ENCODE assay signal across 11 mouse cellular contexts in the genomic region with DNA sequence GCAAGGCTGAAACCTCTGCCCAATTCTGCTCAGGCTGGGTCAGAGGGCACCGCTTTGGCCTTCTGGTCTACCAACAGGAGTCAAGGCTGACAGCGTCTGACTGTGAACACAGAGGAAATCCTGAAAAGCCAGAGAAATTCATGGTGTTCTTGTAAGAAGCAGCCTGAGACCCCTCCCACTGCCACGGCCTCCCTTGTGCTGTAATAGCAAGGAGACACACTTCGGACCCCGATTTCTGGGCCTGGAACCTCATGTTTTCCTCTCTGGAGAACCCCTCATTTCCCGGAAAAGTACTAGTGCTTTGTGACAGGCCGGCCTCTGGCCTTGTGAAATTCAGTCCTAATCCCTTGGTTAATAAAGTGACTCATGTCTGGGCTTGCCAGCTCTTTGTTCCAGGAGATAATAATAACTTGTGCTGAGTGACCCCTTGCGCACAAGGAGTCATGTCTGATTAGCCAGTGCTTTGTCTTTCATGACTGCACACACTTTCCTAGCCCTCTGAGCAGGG. TPM values are rescaled to one million over a fixed set of nuclear protein-coding genes. Genes with fewer than 3 reads are reported as not detected.
DNase-seq lines count a peak whose midpoint lies in the region; ATAC-seq and TF ChIP-seq lines count a peak whose summit lies in the region.
"Had no signal": no experiment of that assay in that cellular context is flagged by ENCODE, and none has a peak within 500 bp of the region (broad histone marks: within the 10 kb centered on the region; RNA-seq: fewer than 3 reads in every experiment).

No protein-coding gene starts in this region.

- no peaks in the 10 kb centered on the region for H3K27me3 ChIP-seq in midbrain, embryonic 16.5 days (ENCODE audit: control insufficient read depth, insufficient read depth, low read depth, low read length)

- H3K36me3 ChIP-seq in midbrain, embryonic 16.5 days (ENCODE audit: control insufficient read depth, insufficient read depth, low read length) = no peaks in the 10 kb centered on the region

- no peak overlapping the region for H3K4me2 ChIP-seq in midbrain, embryonic 16.5 days (ENCODE audit: low read length)

- TF ChIP-seq POLR2A in olfactory bulb, adult 2 months (IDR thresholded peaks at IDR 0.05; ENCODE audit: insufficient read depth, low read depth, low read length) = no peak

- H3K4me1 ChIP-seq in brown adipose tissue, adult 24 weeks (ENCODE audit: control insufficient read depth, insufficient read depth, insufficient read length, low read length) = peaks cover 9% of the 10 kb centered on the region
- peaks cover 48% of the 10 kb centered on the region for H3K4me1 ChIP-seq in olfactory bulb, adult 2 months (ENCODE audit: control insufficient read depth, insufficient read depth, low read length)
- peaks cover 5% of the 10 kb centered on the region for H3K4me1 ChIP-seq in midbrain, embryonic 16.5 days (ENCODE audit: control insufficient read depth, insufficient read depth, low read length)

- 65% methylated on average over 8 of the region's 8 CpGs for WGBS in olfactory bulb, adult 2 months
- 78% methylated on average over 8 of the region's 8 CpGs for WGBS in midbrain, embryonic 16.5 days

- DNase-seq in ovary, adult 18-20 months (ENCODE audit: low spot score) = peak; percentile 30
- DNase-seq in ovary, postnatal 14 days (ENCODE audit: low spot score) = no peak
- DNase-seq in heart, adult 8-10 months (ENCODE audit: low spot score) = peak; percentile 72
- DNase-seq in spleen, postnatal 10 days (ENCODE audit: low spot score in 2 of 2) = no peak
- no peak for DNase-seq in left cerebral cortex, postnatal 4 days
- DNase-seq: liver, postnatal 0 days; right cerebral cortex, postnatal 4 days had no signal

- H3K9ac ChIP-seq in midbrain, embryonic 16.5 days (ENCODE audit: low read depth, low read length) = no peak overlapping the region
- H3K9ac ChIP-seq: liver, postnatal 0 days had no signal

- H3K27ac ChIP-seq in brown adipose tissue, adult 24 weeks (replicated peaks; ENCODE audit: low read depth, low read length) = 0 out of 2 replicates have a peak overlapping the region, but pooled peaks have one; percentile 20
- peak overlapping the region; percentile 76 for H3K27ac ChIP-seq in olfactory bulb, adult 2 months (ENCODE audit: insufficient read depth, low read depth, low read length)
- no peak overlapping the region for H3K27ac ChIP-seq in midbrain, embryonic 16.5 days (ENCODE audit: low read length)

- intact Hi-C loops in left cerebral cortex, postnatal 4 days (cut with DNase I) = no loop called here

- no peak for TF ChIP-seq CTCF in olfactory bulb, adult 2 months (IDR thresholded peaks at IDR 0.05; ENCODE audit: insufficient read depth, low read depth, low read length)

- no peak overlapping the region for H3K4me3 ChIP-seq in brown adipose tissue, adult 24 weeks (ENCODE audit: insufficient read depth, low read depth, low read length)
- no peak overlapping the region for H3K4me3 ChIP-seq in olfactory bulb, adult 2 months (ENCODE audit: insufficient read depth, low read depth, low read length)
- H3K4me3 ChIP-seq in midbrain, embryonic 16.5 days (ENCODE audit: low read depth, low read length) = no peak overlapping the region
- H3K4me3 ChIP-seq: erythroblast, embryonic 14.5 days had no signal

- no peaks in the 10 kb centered on the region for H3K9me3 ChIP-seq in midbrain, embryonic 16.5 days (replicated peaks; ENCODE audit: control insufficient read depth, low read length, poor library complexity, severe bottlenecking)

- no peak for ATAC-seq in midbrain, embryonic 16.5 days
- ATAC-seq: liver, postnatal 0 days had no signal

RNA-seq across cellular contexts. Expression of gene Hdac4, which starts 19.7 kb away (rescaled TPM):
- polyA plus RNA-seq in brown adipose tissue, adult 24 weeks (2012; ENCODE audit: insufficient read depth, insufficient read length, missing spikeins) = 3.5 and 4.9 TPM in 2 replicates
- total RNA-seq in heart, adult 8-10 months (2022) = 10 to 100 TPM; 45.6 to 69.5 (median 56.6) TPM
- not detected in 2 replicates for polyA plus RNA-seq in olfactory bulb, adult 2 months (2012; ENCODE audit: insufficient read depth, insufficient read length, low replicate concordance, missing spikeins)
- 10 to 100 TPM; 78.6 to 81.6 TPM for total RNA-seq in left cerebral cortex, postnatal 4 days (2021)
- polyA plus RNA-seq in midbrain, embryonic 16.5 days (2015; fragmentation: Nextera tagmentation; extraction: Ambion mirVana) = 24.8 and 25.3 TPM in 2 replicates

Comparison
In these comparisons a context has a peak if more than half of its experiments do, and no peak if none do; other contexts are left out.
1. DNase-seq: peak in ovary, adult 18-20 months (single experiment) and heart, adult 8-10 months (single experiment); none in ovary, postnatal 14 days (single experiment), spleen, postnatal 10 days (0 of 2) and left cerebral cortex, postnatal 4 days (single experiment).